Mouse (Mus musculus): Measurements from ENCODE around the gene Cox7b. TPM values are rescaled to one million over a fixed set of nuclear protein-coding genes. Genes with fewer than 3 reads are reported as not detected.

The Cox7b gene
- total RNA-seq, 2 experiments from 2014 or later, result 1,383 to 1,437 TPM

DNA sequence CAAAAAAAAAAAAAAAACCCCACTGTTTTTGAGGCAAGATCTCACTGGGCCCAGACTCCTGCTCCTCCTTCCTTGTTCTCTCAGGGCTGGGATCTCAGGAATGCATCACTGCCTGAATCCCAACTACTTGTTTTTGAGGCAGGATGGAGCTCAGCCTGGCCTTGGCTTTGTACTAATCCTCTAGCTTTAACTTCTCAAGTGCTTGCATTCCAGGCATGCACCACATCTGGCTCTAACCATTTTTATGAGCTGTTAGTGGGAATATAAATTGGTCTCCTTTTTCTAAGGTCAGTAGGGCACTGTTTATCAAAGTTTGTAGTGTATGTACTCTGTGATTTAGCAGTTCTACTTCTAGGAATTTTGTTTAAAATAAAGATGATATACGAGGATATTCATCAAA, 32.7 kb downstream of the Cox7b start:
- intact Hi-C loops (cut with DNase I), result no loop called here
- DNase-seq, result no peak

Other genes starting within 250 kb of the Cox7b start
- 100 to 1,000 TPM; 106 to 110 TPM for gene Atrx, start 86.3 kb upstream of the Cox7b start, total RNA-seq (2021)
- 10 to 100 TPM; 40.7 to 46.4 TPM for gene Magt1, start 3.8 kb upstream of the Cox7b start, total RNA-seq (2021)
- 10 to 100 TPM; 12.5 to 13.5 TPM for gene Atp7a, start 11.6 kb downstream of the Cox7b start, total RNA-seq (2021)
- 1 to 10 TPM; 1.5 TPM for gene Tlr13, start 127.5 kb downstream of the Cox7b start, total RNA-seq (2021)
- gene Pgk1, start 171.4 kb downstream of the Cox7b start, total RNA-seq (2021), result 100 to 1,000 TPM; 557 to 593 TPM
- gene Taf9b, start 205.5 kb downstream of the Cox7b start, total RNA-seq (2021), result 10 to 100 TPM; 12.9 to 15.7 TPM
- gene Fnd3c2, start 239.7 kb downstream of the Cox7b start, total RNA-seq (2021), result not detected

Data from heart, postnatal 10 days (tissue).